Mouse (Mus musculus) kidney, postnatal 4 days (tissue): ENCODE measurements around the gene Ptch2.
A peak's percentile ranks its signal among the peaks of the same experiment; 100 is the strongest.

ENCODE experiments used
- DNase-seq, 2 experiments: peaks; one replicate each; pipeline ENCODE4 v3.0.0; 2021; ENCODE audit warnings: mixed read lengths in 2 of 2

The Ptch2 gene

GRCm38 (mm10) chr4:117105127-117105526, 9.3 kb downstream of the Ptch2 start:
- peak; percentile 49 to 62 for DNase-seq

GRCm38 (mm10) chr4:117107813-117108523, 12.1 kb downstream of the Ptch2 start:
- no peak for DNase-seq

GRCm38 (mm10) chr4:117108524-117108849, 12.6 kb downstream of the Ptch2 start:
- DNase-seq, result no peak

- no peak for DNase-seq
Measured at GRCm38 (mm10) chr4:117109330-117109729, 13.5 kb downstream of the Ptch2 start.

GRCm38 (mm10) chr4:117110249-117110648, 14.4 kb downstream of the Ptch2 start:
- DNase-seq, result no peak

GRCm38 (mm10) chr4:117110985-117111384, 15.1 kb downstream of the Ptch2 start:
- no peak for DNase-seq

GRCm38 (mm10) chr4:117113237-117113636, 17.4 kb downstream of the Ptch2 start:
- DNase-seq, result no peak

- DNase-seq, result no peak
Measured at GRCm38 (mm10) chr4:117115592-117115991, 19.7 kb downstream of the Ptch2 start.

- DNase-seq, result no peak
Measured at GRCm38 (mm10) chr4:117117931-117118330, 22.1 kb downstream of the Ptch2 start.

- no peak for DNase-seq
Measured at GRCm38 (mm10) chr4:117119636-117120035, 23.8 kb downstream of the Ptch2 start.

- no peak for DNase-seq
Measured at GRCm38 (mm10) chr4:117120052-117120444, 24.2 kb downstream of the Ptch2 start.

GRCm38 (mm10) chr4:117120445-117121414, 24.9 kb downstream of the Ptch2 start:
- DNase-seq, result peak; percentile 93 to 96

GRCm38 (mm10) chr4:117122209-117122608, 26.3 kb downstream of the Ptch2 start:
- no peak for DNase-seq

- no peak for DNase-seq
Measured at GRCm38 (mm10) chr4:117123546-117124217, 27.8 kb downstream of the Ptch2 start.

- DNase-seq, result no peak
Measured at GRCm38 (mm10) chr4:117124218-117124517, 28.3 kb downstream of the Ptch2 start.

- peak; percentile 43 to 65 for DNase-seq
Measured at GRCm38 (mm10) chr4:117124518-117125347, 28.9 kb downstream of the Ptch2 start.

- DNase-seq, result peak; percentile 85 to 89
Measured at GRCm38 (mm10) chr4:117125348-117125909, 29.6 kb downstream of the Ptch2 start, which contains the start of gene Btbd19. Gene Btbd19 (minus strand): TSS chr4:117125725.

- peak; percentile 77 to 87 for DNase-seq
Measured at GRCm38 (mm10) chr4:117125910-117126674, 30.2 kb downstream of the Ptch2 start.

GRCm38 (mm10) chr4:117126675-117127290, 30.9 kb downstream of the Ptch2 start, which contains the start of gene Tctex1d4:
Gene Tctex1d4 (plus strand): TSS chr4:117126794.
- DNase-seq, result no peak

GRCm38 (mm10) chr4:117127991-117128686, 32.3 kb downstream of the Ptch2 start:
- DNase-seq, result no peak
